Mouse (Mus musculus) MEL (cell line): ENCODE data around the gene Nts. TPM values are rescaled to one million over a fixed set of nuclear protein-coding genes. Genes with fewer than 3 reads are reported as not detected.

Experiments
- DNase-seq: peaks from one replicate; pipeline ENCODE4 v3.0.0; 2011; ENCODE audit warnings: low read depth, low spot score
- H3K27ac ChIP-seq: 2 replicates; pipeline ENCODE4 v1.5.1; 2012; ENCODE audit warnings: low read depth, mild to moderate bottlenecking, control low read depth, low read length, moderate library complexity; ENCODE audit not compliant: control insufficient read depth
- H3K27me3 ChIP-seq, 2 experiments: fragments of 150-350 bp in 1 of 2; sonication (generic) in 1 of 2; 2 replicates each; pipeline ENCODE4 v1.6.1; 2012; ENCODE audit warnings: low read length in 2 of 2, mild to moderate bottlenecking in 2 of 2, improper control_type of control experiment in 1 of 2, moderate library complexity in 1 of 2; ENCODE audit not compliant: insufficient read depth in 2 of 2, control insufficient read depth in 1 of 2
- H3K36me3 ChIP-seq, 2 experiments: 2 replicates each; pipeline ENCODE4 v1.6.1; 2012 to 2014; ENCODE audit warnings: low read length in 2 of 2, improper control_type of control experiment in 1 of 2, inconsistent platforms in 1 of 2, mild to moderate bottlenecking in 1 of 2; ENCODE audit not compliant: insufficient read depth in 2 of 2, control insufficient read depth in 1 of 2
- H3K4me1 ChIP-seq, 2 experiments: fragments of 150-350 bp in 1 of 2; sonication (generic) in 1 of 2; 2 replicates each; pipeline ENCODE4 v1.6.1; 2012; ENCODE audit warnings: low read length in 2 of 2, improper control_type of control experiment in 1 of 2, mild to moderate bottlenecking in 1 of 2; ENCODE audit not compliant: insufficient read depth in 2 of 2, control insufficient read depth in 1 of 2
- H3K4me3 ChIP-seq, 2 experiments: fragments of 150-350 bp in 1 of 2; sonication (generic) in 1 of 2; 2 replicates each; pipeline ENCODE4 v1.5.1; 2012; ENCODE audit warnings: low read depth in 2 of 2, low read length in 2 of 2, mild to moderate bottlenecking in 2 of 2, moderate library complexity in 2 of 2, control low read depth in 1 of 2, improper control_type of control experiment in 1 of 2; ENCODE audit not compliant: control insufficient read depth in 1 of 2, insufficient read depth in 1 of 2
- H3K79me2 ChIP-seq: 2 replicates; pipeline ENCODE4 v1.6.1; 2012; ENCODE audit warnings: mild to moderate bottlenecking, low read length, moderate library complexity; ENCODE audit not compliant: control insufficient read depth, poor library complexity, insufficient read depth
- H3K9ac ChIP-seq: 2 replicates; pipeline ENCODE4 v1.6.1; 2012; ENCODE audit warnings: low read depth, mild to moderate bottlenecking, control low read depth, low read length, moderate library complexity; ENCODE audit not compliant: control insufficient read depth, poor library complexity, severe bottlenecking
- H3K9me3 ChIP-seq: fragments of 150-350 bp; sonication (generic); replicated peaks from 2 replicates; pipeline ENCODE4 v1.6.1; 2012; ENCODE audit warnings: mild to moderate bottlenecking, low read length, improper control_type of control experiment, moderate library complexity; ENCODE audit not compliant: insufficient read depth
- CHD1 ChIP-seq: IDR thresholded peaks from 2 replicates; pipeline ENCODE4 v1.6.1; 2012; ENCODE audit warnings: low read depth, mild to moderate bottlenecking, inconsistent platforms, low read length, improper control_type of control experiment
- CHD2 ChIP-seq: IDR thresholded peaks from 2 replicates; pipeline ENCODE4 v1.6.1; 2011; ENCODE audit warnings: low read length, improper control_type of control experiment
- CTCF ChIP-seq, 3 experiments: IDR thresholded peaks in 2 of 3; conservative IDR thresholded peaks in 1 of 3; 2 replicates each; pipeline ENCODE4 v1.5.1; 2011 to 2012; ENCODE audit warnings: low read length in 3 of 3, low read depth in 2 of 3, mild to moderate bottlenecking in 2 of 3, improper control_type of control experiment in 1 of 3, inconsistent platforms in 1 of 3, mixed read lengths in 1 of 3, moderate library complexity in 1 of 3; ENCODE audit not compliant: control insufficient read depth in 1 of 3, insufficient read depth in 1 of 3, poor library complexity in 1 of 3, severe bottlenecking in 1 of 3
- E2F4 ChIP-seq: IDR thresholded peaks from 2 replicates; pipeline ENCODE4 v1.6.1; 2011; ENCODE audit warnings: low read depth, low read length, improper control_type of control experiment, borderline replicate concordance
- ELF1 ChIP-seq: IDR thresholded peaks from 2 replicates; pipeline ENCODE4 v1.6.1; 2014; ENCODE audit warnings: low read depth, mild to moderate bottlenecking, inconsistent platforms, low read length, improper control_type of control experiment, moderate library complexity
- EP300 ChIP-seq, 2 experiments: IDR thresholded peaks; 2 replicates each; pipeline ENCODE4 v1.6.1; 2011; ENCODE audit warnings: improper control_type of control experiment in 2 of 2, low read length in 2 of 2, low read depth in 1 of 2, mild to moderate bottlenecking in 1 of 2
- GABPA ChIP-seq: IDR thresholded peaks from 2 replicates; pipeline ENCODE4 v1.6.1; 2012; ENCODE audit warnings: low read depth, mild to moderate bottlenecking, inconsistent platforms, low read length, improper control_type of control experiment, moderate library complexity
- GATA1 ChIP-seq: IDR thresholded peaks from 2 replicates; pipeline ENCODE4 v1.6.1; 2011; ENCODE audit warnings: low read depth, low read length, improper control_type of control experiment
- HCFC1 ChIP-seq: IDR thresholded peaks from 2 replicates; pipeline ENCODE4 v1.6.1; 2012; ENCODE audit warnings: low read depth, mild to moderate bottlenecking, inconsistent platforms, low read length, improper control_type of control experiment, moderate library complexity
- JUND ChIP-seq: IDR thresholded peaks from 2 replicates; pipeline ENCODE4 v1.6.1; 2011; ENCODE audit warnings: low read depth, mild to moderate bottlenecking, improper control_type of control experiment, low read length
- MAFK ChIP-seq: IDR thresholded peaks from 2 replicates; pipeline ENCODE4 v1.6.1; 2011; ENCODE audit warnings: low read depth, mild to moderate bottlenecking, low read length, improper control_type of control experiment, borderline replicate concordance
- MAZ ChIP-seq: IDR thresholded peaks from 2 replicates; pipeline ENCODE4 v1.6.1; 2012; ENCODE audit warnings: low read depth, mild to moderate bottlenecking, inconsistent platforms, low read length, improper control_type of control experiment
- MEF2A ChIP-seq: IDR thresholded peaks from 2 replicates; pipeline ENCODE4 v1.6.1; 2014; ENCODE audit warnings: low read depth, mild to moderate bottlenecking, inconsistent platforms, low read length, improper control_type of control experiment; ENCODE audit not compliant: poor library complexity, insufficient replicate concordance, severe bottlenecking; ENCODE audit errors: extremely low read depth
- MXI1 ChIP-seq: IDR thresholded peaks from 2 replicates; pipeline ENCODE4 v1.6.1; 2011; ENCODE audit warnings: mild to moderate bottlenecking, low read depth, low read length, improper control_type of control experiment
- MYB ChIP-seq: IDR thresholded peaks from 2 replicates; pipeline ENCODE4 v1.6.1; 2011; ENCODE audit warnings: mild to moderate bottlenecking, low read depth, low read length, improper control_type of control experiment
- MYC ChIP-seq: IDR thresholded peaks from 2 replicates; pipeline ENCODE4 v1.6.1; 2011; ENCODE audit warnings: low read depth, mild to moderate bottlenecking, low read length, improper control_type of control experiment, moderate library complexity
- NRF1 ChIP-seq: IDR thresholded peaks from 2 replicates; pipeline ENCODE4 v1.6.1; 2014; ENCODE audit warnings: low read depth, mild to moderate bottlenecking, inconsistent platforms, low read length, improper control_type of control experiment, moderate library complexity; ENCODE audit not compliant: poor library complexity, insufficient read depth, severe bottlenecking
- POLR2AphosphoS5 ChIP-seq: IDR thresholded peaks from 2 replicates; pipeline ENCODE4 v1.6.1; 2012; ENCODE audit warnings: low read depth, borderline replicate concordance, mild to moderate bottlenecking, inconsistent platforms, low read length, moderate library complexity, mixed read lengths
- RAD21 ChIP-seq: IDR thresholded peaks from 2 replicates; pipeline ENCODE4 v1.6.1; 2011; ENCODE audit warnings: mild to moderate bottlenecking, low read depth, low read length, improper control_type of control experiment
- RCOR1 ChIP-seq: IDR thresholded peaks from 2 replicates; pipeline ENCODE4 v1.6.1; 2012; ENCODE audit warnings: low read depth, mild to moderate bottlenecking, inconsistent platforms, low read length, improper control_type of control experiment
- SIN3A ChIP-seq: IDR thresholded peaks from 2 replicates; pipeline ENCODE4 v1.6.1; 2012; ENCODE audit warnings: low read length, improper control_type of control experiment, inconsistent platforms
- SMC3 ChIP-seq: IDR thresholded peaks from 2 replicates; pipeline ENCODE4 v1.6.1; 2011; ENCODE audit warnings: low read depth, low read length, improper control_type of control experiment
- TAL1 ChIP-seq: IDR thresholded peaks from 2 replicates; pipeline ENCODE4 v1.6.1; 2012; ENCODE audit warnings: mild to moderate bottlenecking, inconsistent platforms, low read length, moderate library complexity, mixed read lengths
- TCF12 ChIP-seq: IDR thresholded peaks from 2 replicates; pipeline ENCODE4 v1.6.1; 2014; ENCODE audit warnings: low read depth, mild to moderate bottlenecking, inconsistent platforms, low read length, improper control_type of control experiment, moderate library complexity
- UBTF ChIP-seq: IDR thresholded peaks from 2 replicates; pipeline ENCODE4 v1.6.1; 2012; ENCODE audit warnings: low read depth, mild to moderate bottlenecking, inconsistent platforms, low read length, improper control_type of control experiment, moderate library complexity, borderline replicate concordance; ENCODE audit not compliant: insufficient read depth
- USF1 ChIP-seq: IDR thresholded peaks from 2 replicates; pipeline ENCODE4 v1.6.1; 2014; ENCODE audit warnings: low read depth, mild to moderate bottlenecking, inconsistent platforms, low read length, improper control_type of control experiment, moderate library complexity
- ZKSCAN1 ChIP-seq: IDR thresholded peaks from 2 replicates; pipeline ENCODE4 v1.6.1; 2012; ENCODE audit warnings: low read depth, mild to moderate bottlenecking, inconsistent platforms, low read length, improper control_type of control experiment, moderate library complexity
- ZMIZ1 ChIP-seq: IDR thresholded peaks from 2 replicates; pipeline ENCODE4 v1.6.1; 2012; ENCODE audit warnings: low read depth, mild to moderate bottlenecking, inconsistent platforms, low read length, improper control_type of control experiment, moderate library complexity
- ZNF384 ChIP-seq: IDR thresholded peaks from 2 replicates; pipeline ENCODE4 v1.6.1; 2012; ENCODE audit warnings: low read depth, mild to moderate bottlenecking, inconsistent platforms, low read length, improper control_type of control experiment
- polyA plus RNA-seq, 2 experiments: library from polyadenylated mRNA; stranded (reverse) in 1 of 2; unstranded in 1 of 2; fragments of >175 nt in 1 of 2; fragments of >200 nt in 1 of 2; gene quantifications; 2 replicates each; pipeline versions ENCODE4 v1.2.1 to v1.2.4; 2012; ENCODE audit warnings: low replicate concordance in 2 of 2, low read depth in 1 of 2; ENCODE audit not compliant: insufficient read length in 2 of 2, insufficient read depth in 1 of 2, missing spikeins in 1 of 2
- total RNA-seq: library from RNA; depleted of rRNA; stranded (reverse); fragments of 300-350 nt; gene quantifications from 2 replicates; pipeline ENCODE4 v1.2.3, GENCODE M21; 2012; rRNA removed

The Nts gene
- total RNA-seq (not detected in 2 replicates), polyA plus RNA-seq (not detected)

DNA sequence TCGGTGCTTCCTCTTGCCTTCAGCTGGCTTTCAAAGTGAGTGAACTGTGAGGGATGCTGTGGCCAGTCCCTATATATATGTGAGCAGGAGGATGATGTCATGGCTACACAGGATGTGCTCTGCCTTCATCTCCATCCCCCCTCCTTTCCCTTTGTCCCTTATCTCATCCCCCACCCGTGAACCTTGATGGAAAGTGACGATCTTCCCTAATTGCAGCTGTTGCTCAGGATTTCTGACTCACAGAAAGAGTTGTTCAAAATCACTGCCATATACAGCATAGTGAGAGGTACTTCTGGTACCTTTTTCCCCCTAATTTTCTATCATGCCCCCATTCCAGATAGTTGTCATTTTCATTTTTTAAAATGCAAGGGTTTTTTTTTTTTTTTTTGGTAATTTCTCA is at the start of gene Nts:
Nts (minus strand) TSS at position 101 of the 400 bp plus-strand sequence.
- no peaks in the 10 kb centered on the region for H3K4me1 ChIP-seq

DNA sequence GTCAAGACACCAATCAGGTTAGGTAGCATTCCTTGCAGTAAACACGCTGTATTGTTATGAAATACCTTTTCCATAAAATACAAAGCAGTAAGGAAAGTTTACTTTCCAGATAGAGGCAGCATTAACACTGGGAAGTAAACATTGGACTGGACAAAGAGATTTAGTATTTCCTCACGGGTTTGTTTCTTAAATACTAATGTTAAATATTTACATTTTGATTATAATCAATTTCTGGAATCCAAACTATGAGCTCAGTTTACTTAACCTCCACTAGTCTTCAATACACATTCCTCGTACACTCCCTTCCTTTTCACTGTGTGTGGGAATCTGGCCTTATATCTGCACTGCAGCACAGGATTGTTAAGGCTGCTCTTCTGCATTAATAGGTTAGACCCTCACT is 37.6 kb upstream of the Nts start:
- H3K9me3 ChIP-seq = no peaks in the 10 kb centered on the region
- DNase-seq = no peak
- H3K27ac ChIP-seq = no peak overlapping the region
- H3K27me3 ChIP-seq = no peaks in the 10 kb centered on the region
- no peak overlapping the region for H3K9ac ChIP-seq
- no peak overlapping the region for H3K4me3 ChIP-seq
- TF ChIP-seq MAFK (no peak), CTCF (IDR thresholded peaks at IDR 0.05 in 2 of 3, conservative IDR thresholded peaks at IDR 0.05 in 1 of 3; ENCODE audit: control insufficient read depth in 1 of 3, insufficient read depth in 1 of 3, low read depth in 2 of 3, low read length in 3 of 3, poor library complexity in 1 of 3, severe bottlenecking in 1 of 3) (no peak), SMC3 (no peak), RAD21 (no peak), USF1 (no peak), NRF1 (no peak), HCFC1 (no peak), MAZ (no peak), MEF2A (no peak), UBTF (no peak), GABPA (no peak), ZKSCAN1 (no peak), TAL1 (no peak), MXI1 (no peak), GATA1 (no peak), EP300 (IDR thresholded peaks at IDR 0.05; ENCODE audit: low read depth in 1 of 2, low read length in 2 of 2) (no peak), MYC (no peak), CHD1 (no peak)
- H3K79me2 ChIP-seq = no peaks in the 10 kb centered on the region
- no peaks in the 10 kb centered on the region for H3K36me3 ChIP-seq
- H3K4me1 ChIP-seq = no peaks in the 10 kb centered on the region

More for the DNA sequence above, at the start of gene Nts:
- Histone ChIP-seq H3K9me3 (no peaks in the 10 kb centered on the region), H3K9ac (no peak within 1 kb of the TSS), H3K4me3 (no peak within 1 kb of the TSS), H3K79me2 (no peaks in the 10 kb centered on the region), H3K27ac (no peak within 1 kb of the TSS), H3K36me3 (no peaks in the 10 kb centered on the region), H3K27me3 (no peaks in the 10 kb centered on the region)
- no peak for TF ChIP-seq ZMIZ1
- TF ChIP-seq JUND = no peak
- no peak for TF ChIP-seq ELF1
- no peak for TF ChIP-seq RAD21
- no peak for TF ChIP-seq CHD2
- TF ChIP-seq POLR2AphosphoS5 = no peak
- TF ChIP-seq RCOR1 = no peak
- no peak for TF ChIP-seq GATA1
- TF ChIP-seq ZKSCAN1 = no peak
- TF ChIP-seq SMC3 = no peak
- TF ChIP-seq MYB = no peak
- TF ChIP-seq MYC = no peak
- no peak for TF ChIP-seq HCFC1
- TF ChIP-seq SIN3A = no peak
- no peak for TF ChIP-seq ZNF384
- TF ChIP-seq TCF12 = no peak
- TF ChIP-seq GABPA = no peak
- no peak for TF ChIP-seq MXI1
- no peak for TF ChIP-seq E2F4
- no peak for DNase-seq
